Mouse (Mus musculus): ENCODE measurements around the gene Rpl31. TPM values are rescaled to one million over a fixed set of nuclear protein-coding genes. Genes with fewer than 3 reads are reported as not detected.

Rpl31 gene
- polyA plus RNA-seq, 1 experiment from 2014 or later: 525 TPM

DNA sequence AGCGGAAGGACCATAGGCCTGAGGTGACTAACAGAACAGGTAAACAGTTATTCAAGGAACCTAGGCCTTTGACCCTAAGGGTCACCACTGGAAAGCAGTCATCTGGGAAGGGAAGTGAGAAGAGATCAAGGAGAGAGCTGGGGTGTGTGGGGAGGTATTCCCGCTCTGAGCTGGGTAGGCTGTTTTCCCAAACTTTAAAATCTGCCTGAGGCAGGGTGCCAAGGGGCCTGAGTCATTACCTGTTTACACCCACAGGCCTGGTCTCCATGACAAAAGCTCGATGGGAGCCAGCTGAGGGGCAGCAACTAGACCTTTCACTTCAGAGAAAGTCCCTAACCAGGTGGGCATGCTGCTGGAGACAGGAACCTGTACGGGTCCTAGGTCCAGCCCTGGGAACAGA is 31.6 kb downstream of the Rpl31 start:
- H3K4me2 ChIP-seq (replicated peaks): no peak overlapping the region
- H3K4me3 ChIP-seq (replicated peaks): no peak overlapping the region
- 0 out of 2 replicates have a peak, but pooled peaks cover 2% of the 10 kb centered on the region for H3K4me1 ChIP-seq
- 69% methylated on average over 4 of the region's 4 CpGs for WGBS
- H3K9ac ChIP-seq: no peak overlapping the region
- no peaks in the 10 kb centered on the region for H3K9me3 ChIP-seq (replicated peaks)
- no peak overlapping the region for H3K27ac ChIP-seq (replicated peaks)
- no peak for ATAC-seq (ENCODE audit: insufficient number of reproducible peaks, low FRiP score, low TSS enrichment, low read depth)
- 0 out of 2 replicates have a peak, but pooled peaks cover 8% of the 10 kb centered on the region for H3K36me3 ChIP-seq
- H3K27me3 ChIP-seq: no peaks in the 10 kb centered on the region

DNA sequence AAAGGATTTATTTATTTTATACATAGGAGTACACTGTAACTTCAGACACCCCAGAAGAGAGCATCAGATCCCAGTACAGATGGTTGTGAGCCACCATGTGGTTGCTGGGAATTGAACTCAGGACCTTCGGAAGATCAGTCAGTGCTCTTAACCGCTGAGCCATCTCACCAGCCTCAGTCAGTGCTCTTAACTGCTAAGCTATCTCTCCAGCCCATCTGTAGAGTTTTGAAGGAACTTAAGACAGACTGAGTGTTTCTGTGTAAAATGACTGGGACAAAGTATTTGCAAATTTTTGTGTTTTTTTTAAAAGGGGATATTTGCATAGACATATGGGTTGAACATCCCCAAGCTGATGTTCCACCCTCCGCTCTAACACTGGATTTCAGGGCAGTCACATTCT is 32.5 kb downstream of the Rpl31 start:
- no peak overlapping the region for H3K4me2 ChIP-seq (replicated peaks)
- ATAC-seq (ENCODE audit: insufficient number of reproducible peaks, low FRiP score, low TSS enrichment, low read depth): no peak
- WGBS: 87% methylated on average over 3 of the region's 3 CpGs

DNA sequence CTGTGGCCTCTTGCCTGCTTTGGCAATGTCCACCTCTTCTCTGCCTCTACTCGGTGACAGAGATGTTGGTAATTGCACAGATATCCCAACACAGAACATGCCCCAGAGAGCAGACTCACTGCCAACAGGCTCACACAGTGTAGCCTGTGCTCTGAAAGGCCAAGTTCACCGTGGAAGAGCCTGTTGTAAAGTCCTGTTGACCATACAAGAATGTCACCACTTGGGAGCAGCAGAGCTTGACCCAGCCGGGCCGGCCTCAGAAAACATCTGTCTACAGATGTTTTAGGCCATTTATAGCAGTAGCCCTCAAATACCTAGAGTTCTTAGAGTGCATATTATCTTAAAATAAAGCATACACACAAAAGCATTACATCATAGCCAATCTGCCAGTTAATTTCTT is 39.5 kb downstream of the Rpl31 start:
- H3K4me3 ChIP-seq (replicated peaks): no peak overlapping the region
- no peak overlapping the region for H3K4me2 ChIP-seq (replicated peaks)
- WGBS: 78% methylated on average over 4 of the region's 4 CpGs
- no peaks in the 10 kb centered on the region for H3K36me3 ChIP-seq
- no peaks in the 10 kb centered on the region for H3K27me3 ChIP-seq
- H3K9ac ChIP-seq: no peak overlapping the region
- no peaks in the 10 kb centered on the region for H3K9me3 ChIP-seq (replicated peaks)
- ATAC-seq (ENCODE audit: insufficient number of reproducible peaks, low FRiP score, low TSS enrichment, low read depth): no peak
- H3K27ac ChIP-seq (replicated peaks): no peak overlapping the region
- H3K4me1 ChIP-seq: peaks cover 4% of the 10 kb centered on the region; the same call in 1 of the 2 replicates

More for the DNA sequence above, 32.5 kb downstream of the Rpl31 start:
- Histone ChIP-seq H3K27me3 (no peaks in the 10 kb centered on the region), H3K9me3 (replicated peaks) (no peaks in the 10 kb centered on the region), H3K27ac (replicated peaks) (no peak overlapping the region), H3K36me3 (0 out of 2 replicates have a peak, but pooled peaks cover 8% of the 10 kb centered on the region), H3K9ac (no peak overlapping the region), H3K4me1 (no peaks in the 10 kb centered on the region), H3K4me3 (replicated peaks) (no peak overlapping the region)

DNA sequence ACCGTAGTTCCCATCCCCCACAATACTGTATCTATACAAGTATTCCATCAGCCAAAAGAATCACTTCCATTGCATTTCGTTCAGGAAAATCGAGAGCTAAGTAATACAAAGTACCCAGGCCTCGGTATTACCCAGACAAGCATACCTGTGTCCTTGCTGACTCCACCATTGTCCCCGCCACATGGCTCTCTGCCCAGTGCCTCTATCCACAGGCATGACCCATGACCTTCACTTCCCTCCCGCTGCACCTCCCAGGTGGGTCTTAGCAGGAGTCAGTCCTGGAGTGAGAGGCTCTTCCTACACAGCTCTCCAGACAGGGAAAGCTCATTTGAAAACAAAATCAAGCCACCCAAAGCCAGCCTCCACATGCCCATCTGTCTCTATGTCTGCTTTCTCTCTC is 40.5 kb downstream of the Rpl31 start:
- ATAC-seq (ENCODE audit: insufficient number of reproducible peaks, low FRiP score, low TSS enrichment, low read depth): no peak
- no peaks in the 10 kb centered on the region for H3K36me3 ChIP-seq
- H3K27ac ChIP-seq (replicated peaks): no peak overlapping the region

DNA sequence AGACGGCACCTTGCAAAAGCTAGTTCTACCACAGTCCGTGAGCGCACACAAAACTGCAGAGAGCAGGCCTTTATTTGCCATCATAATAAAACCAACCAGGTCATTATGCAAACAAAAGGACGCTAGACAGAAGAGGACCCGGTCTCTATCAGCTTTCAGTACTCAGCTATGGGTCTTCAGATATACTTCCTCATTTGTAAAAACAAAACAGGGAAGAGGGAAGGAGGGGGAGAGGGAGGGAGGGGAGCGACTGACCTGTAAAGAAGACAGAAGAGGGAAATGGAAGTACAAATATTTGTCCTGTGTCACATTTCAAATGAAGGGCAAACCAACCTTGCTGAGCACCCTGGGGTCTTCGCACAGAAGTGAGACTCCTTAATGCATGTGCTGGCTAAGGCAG is 41.0 kb downstream of the Rpl31 start:
- H3K27ac ChIP-seq (replicated peaks): no peak overlapping the region
- ATAC-seq (ENCODE audit: insufficient number of reproducible peaks, low FRiP score, low TSS enrichment, low read depth): no peak
- no peak overlapping the region for H3K4me3 ChIP-seq (replicated peaks)
- H3K36me3 ChIP-seq: no peaks in the 10 kb centered on the region
- WGBS: 82% methylated on average over 7 of the region's 7 CpGs
- no peak overlapping the region for H3K9ac ChIP-seq
- H3K27me3 ChIP-seq: no peaks in the 10 kb centered on the region
- H3K9me3 ChIP-seq (replicated peaks): no peaks in the 10 kb centered on the region
- H3K4me1 ChIP-seq: peaks cover 4% of the 10 kb centered on the region; the same call in 1 of the 2 replicates
- no peak overlapping the region for H3K4me2 ChIP-seq (replicated peaks)

More for the DNA sequence above, 40.5 kb downstream of the Rpl31 start:
- Histone ChIP-seq H3K9ac (no peak overlapping the region), H3K27me3 (no peaks in the 10 kb centered on the region), H3K9me3 (replicated peaks) (no peaks in the 10 kb centered on the region), H3K4me1 (peaks cover 4% of the 10 kb centered on the region; the same call in 1 of the 2 replicates), H3K4me3 (replicated peaks) (no peak overlapping the region), H3K4me2 (replicated peaks) (no peak overlapping the region)
- WGBS: 92% methylated on average over 6 of the region's 6 CpGs

- Histone ChIP-seq H3K36me3 (no peaks in the 10 kb centered on the region), H3K9ac (no peak overlapping the region), H3K4me1 (peaks cover 4% of the 10 kb centered on the region; the same call in 1 of the 2 replicates), H3K9me3 (replicated peaks) (no peaks in the 10 kb centered on the region), H3K4me2 (replicated peaks) (no peak overlapping the region), H3K4me3 (replicated peaks) (no peak overlapping the region), H3K27me3 (no peaks in the 10 kb centered on the region), H3K27ac (replicated peaks) (peak overlapping the region; percentile 28; the same call in 1 of the 2 replicates)
- 59% methylated on average over 19 of the region's 19 CpGs for WGBS
- ATAC-seq (ENCODE audit: insufficient number of reproducible peaks, low FRiP score, low TSS enrichment, low read depth): no peak
These were observed 42.6 kb downstream of the Rpl31 start for GRCm38 (mm10) chr1:39410085-39410821.

DNA sequence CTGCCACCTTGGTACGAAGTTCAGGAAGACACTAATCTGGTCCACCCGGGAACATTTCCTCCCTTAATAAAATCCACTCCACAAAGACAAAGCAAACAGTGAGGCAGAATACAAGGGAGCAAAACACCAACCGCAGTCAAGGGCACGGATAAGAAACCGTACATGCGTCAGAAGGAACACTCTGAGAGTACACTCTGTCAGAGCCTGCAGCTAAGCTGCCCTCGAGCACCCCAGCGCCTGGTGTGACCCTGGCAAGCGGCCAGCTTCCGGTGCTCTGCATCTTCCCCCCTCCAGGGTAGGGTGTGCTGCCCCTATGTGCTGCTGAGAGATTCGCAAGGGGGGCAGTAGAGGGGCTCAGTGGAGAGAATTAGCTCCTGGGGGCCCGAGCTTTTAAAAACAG is 50.2 kb downstream of the Rpl31 start:
- no peaks in the 10 kb centered on the region for H3K27me3 ChIP-seq
- no peak overlapping the region for H3K9ac ChIP-seq
- peak overlapping the region; percentile 58 for H3K27ac ChIP-seq (replicated peaks)
- ATAC-seq (ENCODE audit: insufficient number of reproducible peaks, low FRiP score, low TSS enrichment, low read depth): peak; percentile 47; the same call in 1 of the 2 replicates
- peaks cover 13% of the 10 kb centered on the region for H3K4me1 ChIP-seq
- no peaks in the 10 kb centered on the region for H3K9me3 ChIP-seq (replicated peaks)
- 9% methylated on average over 12 of the region's 12 CpGs for WGBS
- H3K4me3 ChIP-seq (replicated peaks): no peak overlapping the region
- H3K4me2 ChIP-seq (replicated peaks): 0 out of 2 replicates have a peak overlapping the region, but pooled peaks have one; percentile 17
- no peaks in the 10 kb centered on the region for H3K36me3 ChIP-seq

DNA sequence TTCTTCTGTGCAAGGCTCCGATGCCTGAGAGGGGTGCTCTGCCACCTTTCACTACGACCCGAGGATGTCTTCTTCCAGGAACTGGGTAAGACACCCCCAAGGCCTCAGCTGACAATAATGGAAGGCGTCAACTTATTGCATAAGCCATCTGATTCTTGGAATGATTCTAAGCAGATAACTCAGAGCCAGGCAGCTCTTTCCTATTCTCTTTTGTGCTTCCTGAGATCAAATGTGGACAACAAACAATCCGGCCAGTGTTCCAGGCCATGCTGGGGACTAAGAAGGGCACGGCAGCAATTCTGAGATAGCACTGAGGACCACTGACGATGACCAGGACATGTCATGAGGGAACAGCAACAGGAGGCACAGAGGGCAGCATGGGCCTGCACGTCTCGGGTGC is 51.2 kb downstream of the Rpl31 start:
- no peak overlapping the region for H3K9ac ChIP-seq
- no peak overlapping the region for H3K4me2 ChIP-seq (replicated peaks)
- 72% methylated on average over 9 of the region's 9 CpGs for WGBS
- H3K9me3 ChIP-seq (replicated peaks): no peaks in the 10 kb centered on the region
- no peak overlapping the region for H3K27ac ChIP-seq (replicated peaks)
- H3K4me1 ChIP-seq: peaks cover 17% of the 10 kb centered on the region
- H3K4me3 ChIP-seq (replicated peaks): no peak overlapping the region
- no peaks in the 10 kb centered on the region for H3K27me3 ChIP-seq
- ATAC-seq (ENCODE audit: insufficient number of reproducible peaks, low FRiP score, low TSS enrichment, low read depth): no peak
- no peaks in the 10 kb centered on the region for H3K36me3 ChIP-seq

GRCm38 (mm10) chr1:39420987-39421386 is 53.3 kb downstream of the Rpl31 start:
- H3K4me2 ChIP-seq (replicated peaks): no peak overlapping the region
- no peaks in the 10 kb centered on the region for H3K9me3 ChIP-seq (replicated peaks)
- no peak for ATAC-seq (ENCODE audit: insufficient number of reproducible peaks, low FRiP score, low TSS enrichment, low read depth)
- no peak overlapping the region for H3K4me3 ChIP-seq (replicated peaks)
- peaks cover 22% of the 10 kb centered on the region for H3K4me1 ChIP-seq
- no peaks in the 10 kb centered on the region for H3K27me3 ChIP-seq
- WGBS: 90% methylated on average over 6 of the region's 6 CpGs
- no peak overlapping the region for H3K9ac ChIP-seq
- H3K36me3 ChIP-seq: no peaks in the 10 kb centered on the region
- H3K27ac ChIP-seq (replicated peaks): no peak overlapping the region

Other genes starting within 250 kb of the Rpl31 start
- gene Npas2, start 174.1 kb upstream of the Rpl31 start, polyA plus RNA-seq (2015; fragmentation: Nextera tagmentation; extraction: Ambion mirVana): 3.3 and 4.0 TPM in 2 replicates
- 12.7 and 14.1 TPM in 2 replicates for gene Tbc1d8, start 110.9 kb downstream of the Rpl31 start, polyA plus RNA-seq (2015; fragmentation: Nextera tagmentation; extraction: Ambion mirVana)
- gene Cnot11, start 167.2 kb downstream of the Rpl31 start, polyA plus RNA-seq (2015; fragmentation: Nextera tagmentation; extraction: Ambion mirVana): 19.4 and 21.2 TPM in 2 replicates
- gene Rnf149, start 209.6 kb downstream of the Rpl31 start, polyA plus RNA-seq (2015; fragmentation: Nextera tagmentation; extraction: Ambion mirVana): 36.0 and 36.7 TPM in 2 replicates